Mouse (Mus musculus) intestine, postnatal 0 days (tissue): ENCODE results near the gene Snx18. TPM values are rescaled to one million over a fixed set of nuclear protein-coding genes. Genes with fewer than 3 reads are reported as not detected.

ENCODE experiments used
- ATAC-seq: fragments of 200-750 bp; cut with Nextera tagmentation; 2 replicates; pipeline ENCODE4 v1.8.0; 2017; ENCODE audit warnings: mild to moderate bottlenecking, moderate TSS enrichment, moderate library complexity
- H3K27ac ChIP-seq: fragments of 300-500 bp; sonication (generic); 2 replicates; pipeline ENCODE4 v1.5.1; 2014; ENCODE audit warnings: mild to moderate bottlenecking, low read depth, low read length, moderate library complexity
- H3K27me3 ChIP-seq: fragments of 300-500 bp; sonication (generic); replicated peaks from 2 replicates; pipeline ENCODE4 v1.6.1; 2014; ENCODE audit warnings: low read length, mixed read lengths; ENCODE audit not compliant: control insufficient read depth, insufficient read depth
- H3K36me3 ChIP-seq: fragments of 300-500 bp; sonication (generic); 2 replicates; pipeline ENCODE4 v1.6.1; 2014; ENCODE audit warnings: mild to moderate bottlenecking, moderate library complexity; ENCODE audit not compliant: control insufficient read depth, insufficient read depth
- H3K4me1 ChIP-seq: fragments of 300-500 bp; sonication (generic); replicated peaks from 2 replicates; pipeline ENCODE4 v1.6.1; 2014; ENCODE audit warnings: antibody characterized with exemption, low read length, mixed read lengths; ENCODE audit not compliant: control insufficient read depth, insufficient read depth
- H3K4me2 ChIP-seq: fragments of 300-500 bp; sonication (generic); replicated peaks from 2 replicates; pipeline ENCODE4 v1.6.1; 2014; ENCODE audit warnings: low read depth, mild to moderate bottlenecking, moderate library complexity
- H3K4me3 ChIP-seq: fragments of 300-500 bp; sonication (generic); 2 replicates; pipeline ENCODE4 v1.5.1; 2014; ENCODE audit warnings: low read depth, low read length
- H3K9ac ChIP-seq: fragments of 300-500 bp; sonication (generic); 2 replicates; pipeline ENCODE4 v1.6.1; 2014; ENCODE audit warnings: mild to moderate bottlenecking, low read depth, low read length
- H3K9me3 ChIP-seq: fragments of 300-500 bp; sonication (generic); 2 replicates; pipeline ENCODE4 v1.6.1; 2016; ENCODE audit warnings: mixed run types; ENCODE audit not compliant: control insufficient read depth
- CTCF ChIP-seq: sonication (generic); IDR thresholded peaks from 2 replicates; pipeline ENCODE4 v1.5.1; 2016; ENCODE audit warnings: low read depth, mild to moderate bottlenecking, control low read depth, antibody characterized with exemption, moderate library complexity
- WGBS: fragments of 180-500 bp; shearing (Covaris S2); extraction: QIAGEN DNeasy Blood & Tissue Kit; methylation state at CpG from one replicate; pipeline ENCODE4 v1.1.7; 2014; 5-methylcytosine and 5-hydroxymethylcytosine counted together
- polyA plus RNA-seq: library from polyadenylated mRNA; unstranded; fragments of >200 nt; fragmentation: Nextera tagmentation; extraction: Ambion mirVana; gene quantifications from 2 replicates; pipeline ENCODE4 v1.2.1, GENCODE M21; 2015

The Snx18 gene
- polyA plus RNA-seq, 1 experiment from 2014 or later, result 13.2 TPM

DNA sequence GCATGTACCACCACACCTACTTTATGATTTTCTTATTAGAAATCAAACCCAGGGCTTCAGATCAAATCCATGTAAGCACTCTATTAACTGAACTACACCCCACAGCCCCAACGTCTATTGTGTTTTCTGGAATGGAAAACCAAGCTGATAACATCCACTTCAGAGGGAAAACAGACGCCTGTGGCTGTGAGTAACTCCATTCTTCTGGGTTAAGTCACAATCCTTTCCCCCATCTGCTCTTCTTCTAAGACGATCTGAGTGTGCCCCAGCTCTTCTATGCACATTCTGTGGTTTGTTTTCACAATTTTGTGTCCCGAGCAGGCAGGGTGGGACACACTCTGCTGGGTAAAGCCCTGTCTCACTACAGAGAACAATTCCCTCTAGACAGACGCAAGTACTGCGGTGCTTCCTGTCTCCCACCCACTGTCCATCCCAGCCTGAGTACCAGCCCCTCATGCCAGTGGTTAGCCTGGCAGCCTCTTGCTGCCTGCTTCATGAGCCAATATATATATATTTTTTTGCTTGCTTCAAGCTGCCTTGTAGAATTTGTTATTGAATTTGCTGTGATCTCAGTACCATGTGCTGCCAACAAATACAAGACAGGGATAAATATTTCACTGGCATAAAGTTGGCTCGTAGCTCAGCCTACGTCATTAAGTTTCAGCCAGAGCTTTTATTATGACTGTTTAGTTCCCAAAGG lies 67.3 kb downstream of the Snx18 start:
- no peak overlapping the region for H3K4me2 ChIP-seq
- H3K27me3 ChIP-seq, result no peaks in the 10 kb centered on the region
- H3K9ac ChIP-seq, result no peak overlapping the region
- H3K4me3 ChIP-seq, result no peak overlapping the region
- no peak overlapping the region for H3K27ac ChIP-seq
- H3K36me3 ChIP-seq, result no peaks in the 10 kb centered on the region
- no peaks in the 10 kb centered on the region for H3K4me1 ChIP-seq
- H3K9me3 ChIP-seq, result no peaks in the 10 kb centered on the region
- no peak for TF ChIP-seq CTCF
- WGBS, result 59% methylated on average over 8 of the region's 8 CpGs
- no peak for ATAC-seq

DNA sequence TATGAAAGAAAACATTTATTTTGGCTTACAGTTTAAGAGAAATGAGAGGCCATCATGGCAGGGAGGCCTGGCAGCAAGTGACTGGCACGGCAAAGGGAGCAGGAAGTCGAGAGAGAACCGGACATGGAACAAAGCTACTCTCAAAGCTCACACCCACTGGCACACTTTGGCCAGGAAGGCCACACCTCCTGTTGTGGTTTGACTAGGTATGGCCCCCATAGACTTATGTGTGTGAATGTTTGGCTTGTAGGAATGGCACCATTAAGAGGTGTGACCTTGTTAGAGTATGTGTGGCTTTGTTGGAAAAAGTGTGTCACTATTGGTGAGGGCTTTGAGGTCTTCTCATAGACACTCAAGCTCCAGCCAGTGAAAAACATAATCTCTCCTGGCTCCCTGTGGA lies 69.3 kb downstream of the Snx18 start:
- no peaks in the 10 kb centered on the region for H3K36me3 ChIP-seq
- no peak for ATAC-seq
- no peak for TF ChIP-seq CTCF
- H3K4me2 ChIP-seq, result no peak overlapping the region
- H3K9ac ChIP-seq, result no peak overlapping the region
- H3K27me3 ChIP-seq, result no peaks in the 10 kb centered on the region
- 84% methylated on average over 3 of the region's 3 CpGs for WGBS
- H3K4me3 ChIP-seq, result no peak overlapping the region
- no peak overlapping the region for H3K27ac ChIP-seq
- no peaks in the 10 kb centered on the region for H3K4me1 ChIP-seq
- H3K9me3 ChIP-seq, result no peaks in the 10 kb centered on the region

DNA sequence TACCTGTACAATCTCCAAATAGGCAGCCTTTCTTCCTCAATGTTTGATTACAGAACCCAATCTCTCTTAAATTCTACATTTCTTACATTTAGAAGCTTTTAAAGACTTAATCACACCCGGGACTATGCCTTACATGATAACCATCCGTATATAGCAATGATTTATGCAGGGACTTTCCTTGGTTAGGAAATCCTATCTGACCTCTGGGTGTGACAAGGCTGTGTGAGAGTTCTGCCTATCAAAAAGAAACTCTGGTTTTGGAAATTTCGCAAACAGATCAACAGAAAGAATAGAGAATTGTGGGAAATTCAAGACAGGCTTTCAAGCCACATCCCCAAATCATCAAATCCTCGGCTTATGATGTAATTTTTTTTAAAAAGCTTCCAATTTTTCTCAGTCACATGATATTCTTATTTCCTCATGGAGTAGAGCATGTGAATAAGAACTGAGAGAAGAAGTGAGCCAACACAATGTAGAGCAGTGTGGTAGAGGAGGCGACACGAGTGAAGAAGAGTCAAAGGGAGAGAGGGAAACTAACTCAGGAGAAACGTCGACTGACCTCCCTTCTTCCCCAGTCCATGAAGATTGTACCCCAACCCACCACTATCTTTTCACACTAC lies 70.4 kb downstream of the Snx18 start:
- H3K27me3 ChIP-seq, result no peaks in the 10 kb centered on the region
- no peaks in the 10 kb centered on the region for H3K4me1 ChIP-seq
- ATAC-seq, result no peak
- WGBS, result 87% methylated on average over 8 of the region's 8 CpGs
- TF ChIP-seq CTCF, result no peak
- no peaks in the 10 kb centered on the region for H3K36me3 ChIP-seq
- no peak overlapping the region for H3K9ac ChIP-seq
- H3K4me3 ChIP-seq, result no peak overlapping the region
- no peaks in the 10 kb centered on the region for H3K9me3 ChIP-seq
- H3K27ac ChIP-seq, result no peak overlapping the region
- H3K4me2 ChIP-seq, result no peak overlapping the region

GRCm38 (mm10) chr13:113542374-113542773 lies 76.0 kb downstream of the Snx18 start:
- WGBS, result 90% methylated on average over 6 of the region's 6 CpGs
- no peaks in the 10 kb centered on the region for H3K4me1 ChIP-seq
- TF ChIP-seq CTCF, result no peak

More at GRCm38 (mm10) chr13:113542374-113542773, 76.0 kb downstream of the Snx18 start:
- H3K27me3 ChIP-seq, result no peaks in the 10 kb centered on the region
- no peak overlapping the region for H3K9ac ChIP-seq
- no peak overlapping the region for H3K27ac ChIP-seq
- no peak overlapping the region for H3K4me3 ChIP-seq
- H3K36me3 ChIP-seq, result no peaks in the 10 kb centered on the region
- no peak overlapping the region for H3K4me2 ChIP-seq
- no peaks in the 10 kb centered on the region for H3K9me3 ChIP-seq
- ATAC-seq, result no peak

Other genes starting within 250 kb of the Snx18 start
- gene Hspb3, start 45.1 kb upstream of the Snx18 start, polyA plus RNA-seq, result 0.25 TPM in 1 of 2 replicates, not detected in the other
- gene Arl15, start 175.9 kb upstream of the Snx18 start, polyA plus RNA-seq, result 4.9 and 5.9 TPM in 2 replicates